Mouse (Mus musculus): ENCODE data around the gene Mfrp. TPM values are rescaled to one million over a fixed set of nuclear protein-coding genes. Genes with fewer than 3 reads are reported as not detected.
"Not testable (repeated sequence)": the region's sequence is repeated elsewhere in the genome, so short reads cannot be mapped to it uniquely, and the experiment has no call there.

Mfrp gene
- total RNA-seq, 2 experiments from 2014 or later = 0.17 TPM; not detected in 1

DNA sequence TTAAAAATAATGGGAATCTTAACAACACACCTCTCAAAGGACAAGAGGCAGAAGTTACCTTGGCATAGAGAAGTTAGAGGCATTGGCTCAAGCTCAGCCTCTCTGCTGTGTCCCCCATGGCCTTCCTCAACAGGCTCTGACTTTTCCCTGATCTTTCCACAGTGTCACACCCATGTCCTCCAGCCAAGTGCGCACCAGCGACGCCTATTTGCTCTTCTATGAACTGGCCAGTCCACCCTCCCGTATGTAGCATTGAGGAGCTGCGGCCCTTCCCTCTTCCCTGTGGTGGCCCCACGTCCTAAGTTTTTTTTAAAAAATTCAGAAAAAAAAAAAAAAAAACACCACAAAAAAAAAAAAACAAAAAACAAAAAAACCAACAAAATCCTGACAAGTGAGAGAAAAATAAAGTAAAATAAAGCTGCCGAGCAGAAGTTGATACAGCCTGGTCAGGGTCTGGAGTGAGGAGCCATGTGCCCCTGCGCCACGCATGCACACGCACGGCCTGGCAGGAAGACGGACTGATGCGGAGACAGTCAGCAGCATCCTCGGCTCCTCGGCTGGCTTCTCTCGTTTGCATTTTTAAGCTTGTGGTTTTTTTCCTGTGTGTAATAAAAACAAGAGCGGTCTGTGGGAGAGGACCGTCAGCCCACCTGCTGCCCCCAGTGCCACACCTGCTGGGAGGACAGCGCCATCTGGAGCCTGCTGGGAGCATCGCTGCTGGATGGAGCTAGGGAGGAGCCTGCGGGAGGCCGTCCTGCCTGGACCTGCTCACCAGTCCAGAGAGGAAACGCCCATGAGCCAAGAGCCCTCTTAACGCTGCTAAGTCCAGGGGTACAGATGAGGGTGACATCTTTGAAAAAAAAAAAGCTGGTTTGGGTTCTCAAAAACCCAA lies 7.7 kb upstream of the Mfrp start:
- peak in 1 of 2 experiments; percentile 89 for DNase-seq (ENCODE audit: extremely low spot score in 1 of 2, low spot score in 2 of 2)
- intact Hi-C loops (cut with DNase I) = no loop called here

DNA sequence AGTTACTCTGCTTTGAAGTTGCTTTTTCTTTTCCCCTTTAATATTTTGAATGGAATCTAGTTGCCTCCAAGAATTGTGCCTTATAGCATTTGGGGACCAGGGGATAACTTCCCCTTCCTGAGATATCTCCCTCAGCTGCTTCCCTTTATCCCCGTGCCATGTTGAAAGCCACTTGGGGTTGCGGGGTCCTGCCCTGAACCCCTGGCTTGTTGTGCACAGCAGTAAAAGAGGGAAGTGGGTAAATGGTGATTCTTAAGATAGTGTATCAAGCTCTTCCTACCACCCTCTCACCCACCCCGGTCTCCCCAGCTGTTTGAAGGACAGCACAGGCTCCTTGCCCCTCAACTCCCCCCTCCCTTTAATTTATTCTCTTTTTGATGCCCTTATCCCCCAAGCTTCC lies 6.8 kb upstream of the Mfrp start:
- no peak for DNase-seq (ENCODE audit: extremely low spot score in 1 of 2, low spot score in 2 of 2)
- intact Hi-C loops (cut with DNase I) = no loop called here

DNA sequence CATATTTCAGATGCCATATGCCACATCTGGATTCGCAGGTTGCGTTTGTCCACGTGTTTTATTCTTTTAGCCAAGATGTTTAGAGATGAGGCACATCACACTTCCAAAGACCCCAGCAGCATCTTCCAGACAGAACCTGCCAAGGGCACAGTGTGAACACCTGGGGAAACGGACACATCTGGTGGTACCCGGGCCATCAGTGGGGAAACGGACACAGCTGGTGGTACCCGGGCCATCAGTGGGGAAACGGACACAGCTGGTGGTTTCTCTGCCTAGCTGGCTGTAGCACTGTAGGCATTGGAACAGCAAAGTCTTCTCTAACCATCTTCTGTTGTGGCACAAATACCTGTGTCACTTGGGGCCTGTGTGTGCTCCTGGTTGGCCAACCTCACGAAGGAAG lies 5.7 kb upstream of the Mfrp start:
- intact Hi-C loops (cut with DNase I) = no loop called here
- DNase-seq (ENCODE audit: extremely low spot score in 1 of 2, low spot score in 2 of 2) = no peak

DNA sequence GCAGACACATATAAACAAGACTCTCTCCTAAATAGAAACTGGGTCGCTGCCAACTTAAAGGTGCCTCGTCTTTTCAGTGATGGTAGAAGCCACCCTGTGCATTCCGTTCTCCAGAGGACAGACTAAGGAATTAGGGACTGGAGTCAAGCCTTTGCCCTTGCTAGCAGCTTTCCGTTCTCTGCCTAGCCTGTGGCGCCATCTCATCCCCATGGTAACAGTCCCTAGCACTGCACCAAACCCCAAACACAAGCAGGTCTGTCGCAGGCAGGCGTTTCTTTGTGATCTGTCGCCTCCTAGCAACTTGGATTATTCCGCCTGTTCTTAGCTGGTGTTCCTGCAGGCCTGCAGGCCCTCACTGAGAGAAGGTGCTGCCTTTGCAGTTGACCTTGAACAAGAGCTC lies 5.0 kb upstream of the Mfrp start:
- intact Hi-C loops (cut with DNase I) = no loop called here
- no peak for DNase-seq (ENCODE audit: extremely low spot score in 1 of 2, low spot score in 2 of 2)

DNA sequence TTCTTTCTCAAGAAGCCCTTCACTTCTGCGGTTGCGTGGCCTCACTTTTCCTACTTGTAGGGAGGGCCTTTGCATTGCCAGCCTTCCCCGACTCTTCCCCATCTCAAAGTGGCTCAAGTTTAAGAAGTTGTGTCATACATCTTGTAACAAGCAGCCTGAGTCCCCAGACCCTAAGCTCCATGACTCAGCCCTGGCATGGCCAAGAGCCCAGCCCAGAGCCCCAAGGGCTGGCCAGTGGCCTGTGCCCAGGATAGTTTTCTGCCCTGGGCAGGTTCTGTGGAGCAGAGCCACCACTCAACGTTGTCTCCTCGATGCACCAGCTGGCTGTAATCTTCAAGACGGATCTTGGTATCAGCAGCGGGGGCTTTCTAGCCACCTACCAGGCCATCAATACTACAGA lies 3.4 kb downstream of the Mfrp start:
- intact Hi-C loops (cut with DNase I) = no loop called here
- DNase-seq (ENCODE audit: extremely low spot score in 1 of 2, low spot score in 2 of 2) = no peak

DNA sequence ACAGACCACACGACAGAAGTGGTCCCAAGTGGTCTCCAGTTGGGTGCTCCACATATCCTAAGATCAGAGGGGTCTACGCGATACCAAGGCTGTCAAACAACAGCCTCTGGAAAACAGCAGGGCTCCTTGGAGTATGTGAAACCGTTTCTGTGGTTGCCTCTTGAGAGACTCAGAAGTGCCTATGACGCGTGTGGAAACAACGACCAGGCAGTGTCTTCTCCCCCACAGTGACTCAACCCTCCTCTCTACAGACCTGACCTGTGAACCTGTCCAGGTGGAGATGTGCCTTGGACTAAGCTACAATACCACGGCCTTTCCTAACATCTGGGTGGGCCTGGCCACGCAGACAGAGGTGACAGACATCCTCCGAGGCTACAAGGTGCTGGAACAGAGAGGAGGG lies 4.3 kb downstream of the Mfrp start:
- no peak for DNase-seq (ENCODE audit: extremely low spot score in 1 of 2, low spot score in 2 of 2)
- intact Hi-C loops (cut with DNase I) = no loop called here

DNA sequence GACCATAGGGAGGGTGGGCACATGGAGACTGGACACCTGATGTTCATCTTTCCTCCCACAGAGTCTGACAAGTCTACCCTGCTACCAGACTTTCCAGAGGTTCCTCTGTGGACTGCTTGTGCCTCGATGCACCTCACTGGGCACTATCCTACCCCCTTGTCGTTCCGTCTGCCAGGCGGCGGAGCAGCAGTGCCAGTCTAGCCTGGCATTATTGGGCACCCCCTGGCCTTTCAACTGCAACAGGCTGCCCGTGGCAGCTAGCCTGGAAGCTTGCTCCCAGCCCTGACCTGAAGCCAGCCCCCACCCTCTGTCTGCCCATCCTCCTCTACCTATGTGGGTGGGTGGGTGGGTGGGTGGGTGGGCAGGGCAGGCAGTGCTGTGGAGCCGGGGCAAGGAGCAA lies 4.7 kb downstream of the Mfrp start:
- intact Hi-C loops (cut with DNase I) = no loop called here
- DNase-seq (ENCODE audit: extremely low spot score in 1 of 2, low spot score in 2 of 2) = no peak

DNA sequence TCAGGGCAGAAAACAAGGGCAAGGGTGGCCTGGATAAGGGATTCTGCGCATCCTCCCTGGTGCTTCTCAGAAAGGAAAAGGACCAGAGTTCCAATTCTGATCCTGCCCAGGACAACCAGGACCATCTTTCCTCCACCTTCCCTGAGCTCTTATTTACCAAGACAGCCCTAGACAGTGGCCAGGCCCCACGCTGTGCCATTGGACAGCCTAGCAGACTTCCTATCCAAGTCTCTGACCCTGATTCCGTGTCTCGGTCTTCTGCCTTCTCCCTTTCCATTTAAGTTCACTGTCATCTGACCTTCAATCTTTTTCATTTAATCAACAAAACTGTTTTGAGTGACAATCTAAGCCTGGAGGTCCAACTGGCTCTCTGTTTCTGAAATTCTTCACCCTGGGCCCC lies 5.1 kb downstream of the Mfrp start:
- intact Hi-C loops (cut with DNase I) = no loop called here
- no peak for DNase-seq (ENCODE audit: extremely low spot score in 1 of 2, low spot score in 2 of 2)

DNA sequence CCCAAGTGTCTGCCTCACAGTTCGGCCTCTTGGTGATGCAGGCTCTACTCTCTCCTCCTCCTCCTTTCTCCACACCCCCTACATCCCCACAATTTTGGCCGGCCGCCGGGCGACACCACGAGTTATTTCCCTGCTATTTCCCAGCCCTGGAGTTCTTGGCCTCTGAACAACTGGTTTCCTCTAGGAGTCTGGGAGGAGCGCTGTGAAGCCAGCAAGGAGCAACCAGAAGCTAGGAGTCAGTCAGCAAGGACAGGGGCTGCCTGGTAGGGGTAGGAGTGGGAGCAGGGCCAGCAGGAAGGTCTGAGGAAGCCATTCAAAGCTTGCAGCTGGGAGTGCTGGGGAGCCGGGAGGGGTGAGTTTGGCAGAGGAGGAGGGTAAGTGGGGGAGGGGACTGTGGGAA lies 5.6 kb downstream of the Mfrp start, which contains the start of gene C1qtnf5:
Gene C1qtnf5, plus strand, starts transcription at position 136 of the 400 bp plus-strand sequence.
- peak; percentile 79 to 93 for DNase-seq (ENCODE audit: extremely low spot score in 1 of 2, low spot score in 2 of 2)
- intact Hi-C loops (cut with DNase I) = no loop called here

DNA sequence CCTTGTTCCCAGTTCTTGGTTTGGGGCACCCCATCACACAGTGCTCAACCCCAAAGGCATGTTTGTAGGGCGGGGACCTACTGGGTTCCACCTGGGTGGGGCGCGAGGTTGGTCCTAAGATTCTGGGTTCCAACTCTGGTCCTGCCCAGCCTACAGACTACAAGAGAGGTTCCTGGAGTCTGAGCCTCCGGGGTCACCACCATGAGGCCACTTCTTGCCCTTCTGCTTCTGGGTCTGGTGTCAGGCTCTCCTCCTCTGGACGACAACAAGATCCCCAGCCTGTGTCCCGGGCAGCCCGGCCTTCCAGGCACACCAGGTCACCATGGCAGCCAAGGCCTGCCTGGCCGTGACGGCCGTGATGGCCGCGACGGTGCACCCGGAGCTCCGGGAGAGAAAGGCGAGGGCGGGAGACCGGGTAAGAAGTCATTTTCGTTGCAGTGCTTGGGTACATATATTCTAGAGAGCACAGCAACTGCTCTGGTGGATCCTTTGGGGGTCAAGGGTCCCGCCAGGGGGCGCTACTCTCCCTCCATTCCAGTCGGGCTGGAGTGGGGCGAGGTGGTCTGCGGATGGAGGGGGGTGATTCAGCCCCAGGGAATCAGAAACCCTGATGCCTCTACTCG lies 6.1 kb downstream of the Mfrp start:
- DNase-seq (ENCODE audit: extremely low spot score in 1 of 2, low spot score in 2 of 2) = peak in 1 of 2 experiments; percentile 77
- intact Hi-C loops (cut with DNase I) = no loop called here

DNA sequence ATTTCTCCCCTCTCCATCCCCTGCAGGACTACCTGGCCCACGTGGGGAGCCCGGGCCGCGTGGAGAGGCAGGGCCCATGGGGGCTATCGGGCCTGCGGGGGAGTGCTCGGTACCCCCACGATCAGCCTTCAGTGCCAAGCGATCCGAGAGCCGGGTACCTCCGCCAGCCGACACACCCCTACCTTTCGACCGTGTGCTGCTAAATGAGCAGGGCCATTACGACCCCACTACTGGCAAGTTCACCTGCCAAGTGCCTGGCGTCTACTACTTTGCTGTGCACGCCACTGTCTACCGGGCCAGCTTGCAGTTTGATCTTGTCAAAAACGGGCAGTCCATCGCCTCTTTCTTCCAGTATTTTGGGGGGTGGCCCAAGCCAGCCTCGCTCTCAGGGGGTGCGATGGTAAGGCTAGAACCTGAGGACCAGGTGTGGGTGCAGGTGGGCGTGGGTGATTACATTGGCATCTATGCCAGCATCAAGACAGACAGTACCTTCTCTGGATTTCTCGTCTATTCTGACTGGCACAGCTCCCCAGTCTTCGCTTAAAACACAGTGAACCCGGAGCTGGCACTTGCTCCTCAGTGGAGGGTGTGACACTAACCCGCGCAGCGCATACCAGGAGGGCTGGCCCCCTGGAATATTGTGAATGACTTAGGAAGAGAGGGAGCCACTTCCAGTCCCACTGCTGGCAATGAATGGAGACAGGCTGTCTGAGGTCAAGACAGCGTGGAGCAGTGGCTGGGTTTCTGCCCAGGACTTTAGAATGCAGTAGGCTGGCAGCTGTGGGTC lies 6.9 kb downstream of the Mfrp start:
- intact Hi-C loops (cut with DNase I) = no loop called here
- DNase-seq (ENCODE audit: extremely low spot score in 1 of 2, low spot score in 2 of 2) = no peak

DNA sequence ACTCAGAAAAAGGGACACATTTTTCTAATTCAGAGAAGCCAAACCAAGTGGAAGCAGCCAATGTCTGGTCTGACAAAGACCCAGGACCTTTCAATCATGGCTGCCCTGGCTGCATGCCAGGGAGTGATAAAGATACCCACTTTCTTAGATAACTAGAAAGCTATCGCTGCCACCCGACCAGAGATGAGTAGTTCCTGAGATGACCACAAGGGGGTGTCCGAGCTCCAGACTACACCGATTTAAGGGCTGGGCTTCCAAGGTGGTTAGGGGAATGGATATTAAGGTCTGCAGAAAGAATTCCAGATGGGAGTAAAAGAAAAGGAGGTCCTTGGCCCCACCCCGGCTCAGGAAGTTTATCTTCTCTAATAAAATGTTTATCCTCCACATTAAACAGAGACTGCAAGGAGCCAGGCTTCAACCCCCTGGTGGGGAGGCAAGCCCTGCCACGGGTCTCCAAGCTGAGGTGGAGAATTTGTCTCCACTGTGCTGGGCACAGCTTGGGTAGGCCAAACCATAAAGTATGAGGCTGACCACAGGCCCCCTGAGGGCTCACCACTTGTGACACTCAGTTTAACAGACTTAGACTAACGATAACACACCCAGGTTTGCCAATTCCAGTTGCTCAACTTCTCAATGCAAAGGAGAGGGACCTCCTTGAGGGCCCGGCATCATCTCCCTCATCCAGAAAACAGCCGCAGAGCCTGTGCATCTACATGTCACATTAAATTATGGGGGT lies 8.0 kb downstream of the Mfrp start:
- DNase-seq (ENCODE audit: extremely low spot score in 1 of 2, low spot score in 2 of 2) = peak; percentile 67 to 79
- intact Hi-C loops (cut with DNase I) = no loop called here

DNA sequence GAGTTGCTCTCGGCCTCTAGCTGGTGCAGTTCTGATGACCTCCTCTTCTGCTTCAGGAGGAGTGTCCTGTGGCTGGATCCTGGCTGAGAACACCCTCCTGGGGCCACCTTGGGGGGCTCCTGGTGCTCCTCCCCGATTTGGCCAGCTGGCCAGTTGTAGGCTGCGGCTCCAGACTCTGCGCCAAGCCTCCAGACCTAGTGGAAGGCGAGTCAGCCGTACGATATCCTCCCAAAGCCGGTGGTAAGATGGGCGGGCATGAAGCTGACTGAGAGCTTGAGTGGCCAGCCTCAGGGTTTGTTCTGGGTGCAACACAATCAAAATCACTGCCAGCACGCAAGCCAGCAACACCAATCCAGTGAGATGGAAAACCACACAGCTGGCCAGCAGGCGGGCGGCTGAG lies 10.4 kb downstream of the Mfrp start:
- intact Hi-C loops (cut with DNase I); DNase-seq (ENCODE audit: extremely low spot score in 1 of 2, low spot score in 2 of 2): not testable (repeated sequence)

DNA sequence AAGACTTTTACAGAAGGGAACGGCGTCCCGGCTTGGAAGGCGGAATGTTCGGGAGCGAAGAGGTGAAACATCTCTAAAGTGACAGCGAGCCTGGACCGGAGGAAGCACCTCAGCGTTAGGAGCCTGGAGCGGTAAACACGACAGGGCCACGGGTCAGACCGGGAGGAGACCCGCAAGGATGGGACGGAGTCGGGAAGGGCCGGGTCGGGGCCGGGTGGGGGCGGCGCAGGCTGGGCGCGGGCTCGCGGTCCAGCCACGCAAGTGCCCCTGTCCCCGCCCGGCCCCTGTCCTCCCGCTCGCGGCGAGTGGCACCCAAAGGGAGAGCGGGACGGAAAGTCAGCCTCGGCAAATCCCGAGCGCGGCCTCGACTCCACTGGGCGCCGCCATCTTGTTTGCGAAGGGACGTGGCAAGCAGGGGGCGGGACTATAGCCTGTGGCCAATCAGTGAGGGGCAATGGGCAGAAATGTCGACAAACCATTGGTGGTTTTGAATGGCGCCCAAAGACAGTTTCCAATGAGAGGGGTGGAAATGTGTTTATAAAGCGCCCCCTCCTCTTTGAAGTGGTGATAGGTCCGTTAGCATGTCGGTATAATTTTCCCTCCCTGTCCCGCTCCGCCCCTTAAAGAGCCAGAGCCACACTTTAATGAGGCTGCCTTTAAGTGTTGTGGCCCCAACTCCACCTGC lies 11.7 kb downstream of the Mfrp start, which contains the start of the genes Gm49380 and Rnf26:
Gene Gm49380, minus strand, starts transcription at position 396 of the 685 bp plus-strand sequence.
Gene Rnf26, minus strand, starts transcription at position 413 of the 685 bp plus-strand sequence.
- intact Hi-C loops (cut with DNase I) = no loop called here
- DNase-seq (ENCODE audit: extremely low spot score in 1 of 2, low spot score in 2 of 2) = peak; percentile 97 to 98

DNA sequence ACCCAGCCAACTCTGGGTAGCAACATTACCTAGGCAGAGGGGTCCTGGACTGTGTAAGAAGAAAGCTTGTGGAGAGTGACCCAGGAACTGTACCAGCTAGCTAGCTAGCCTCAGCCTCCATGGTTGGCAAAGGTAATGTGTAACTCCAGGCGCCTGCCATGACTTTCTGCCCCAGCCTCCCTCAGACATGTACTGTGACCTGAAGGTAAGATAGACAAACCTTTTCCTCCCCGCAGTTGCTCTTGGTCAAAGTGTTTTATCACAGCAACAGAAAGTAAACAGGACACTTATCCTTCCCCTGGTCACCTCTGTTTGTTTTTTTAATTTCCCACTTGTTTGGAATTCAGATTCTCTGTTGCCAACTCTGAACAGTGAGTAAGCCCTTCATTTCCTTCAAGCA lies 12.9 kb downstream of the Mfrp start:
- intact Hi-C loops (cut with DNase I) = no loop called here

DNA sequence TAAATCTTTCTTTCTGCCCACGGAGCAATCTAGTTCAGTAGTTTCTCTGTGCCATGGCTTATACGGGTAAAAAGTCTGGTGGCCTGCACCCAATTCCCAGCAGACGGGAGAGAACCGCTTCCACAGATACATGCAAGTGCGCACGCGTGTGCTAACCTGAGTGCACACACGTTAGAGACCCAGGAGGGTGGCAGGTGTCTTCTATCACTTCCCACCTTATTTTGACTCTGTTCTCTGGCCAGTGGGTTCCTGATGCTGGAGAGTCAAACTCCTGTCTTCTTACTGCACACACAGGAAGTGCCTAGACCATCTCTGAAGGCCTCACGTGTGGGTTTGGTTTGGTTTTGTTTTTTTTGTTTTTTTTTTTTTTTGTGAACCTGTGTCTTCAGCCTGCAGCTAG lies 14.1 kb downstream of the Mfrp start:
- intact Hi-C loops (cut with DNase I) = no loop called here
- DNase-seq (ENCODE audit: extremely low spot score in 1 of 2, low spot score in 2 of 2) = no peak

More for the DNA sequence above, 12.9 kb downstream of the Mfrp start:
- no peak for DNase-seq (ENCODE audit: extremely low spot score in 1 of 2, low spot score in 2 of 2)

DNA sequence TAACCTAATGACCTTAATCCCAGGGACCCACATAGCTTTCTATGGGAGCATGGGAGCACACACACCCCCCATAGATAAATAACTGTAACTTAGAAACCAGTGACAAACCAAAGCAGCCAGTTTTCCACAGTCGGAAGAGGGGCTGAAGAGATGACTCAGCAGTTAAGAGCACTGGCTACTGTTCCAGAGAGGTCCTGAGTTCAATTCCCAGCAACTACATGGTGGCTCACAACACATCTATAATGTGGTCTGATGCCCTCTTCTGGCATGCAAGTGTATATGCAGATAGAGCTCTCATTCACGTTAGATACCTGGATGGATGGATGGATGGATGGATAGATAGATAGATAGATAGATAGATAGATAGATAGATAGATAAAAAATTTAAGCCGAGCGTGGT lies 14.7 kb downstream of the Mfrp start:
- intact Hi-C loops (cut with DNase I) = no loop called here
- DNase-seq (ENCODE audit: extremely low spot score in 1 of 2, low spot score in 2 of 2) = no peak

DNA sequence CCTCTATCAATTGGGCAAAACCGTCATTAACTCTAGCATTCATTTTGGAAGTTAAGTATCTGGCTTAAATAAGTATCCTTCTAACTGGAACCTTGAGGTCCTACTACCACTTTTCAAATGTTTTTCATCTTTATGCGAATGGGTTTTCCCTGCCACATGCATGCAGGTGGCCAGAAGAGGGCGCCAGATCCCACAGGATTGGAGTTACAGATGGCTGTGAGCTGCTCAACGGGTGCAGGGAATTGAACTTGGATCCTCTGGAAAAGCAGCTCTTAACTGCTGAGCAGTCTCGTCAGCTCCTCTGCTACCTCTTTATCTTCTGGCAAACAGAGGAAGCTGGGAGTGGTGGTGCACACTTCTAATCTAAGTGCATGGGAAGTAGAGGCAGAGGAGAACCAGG lies 17.5 kb downstream of the Mfrp start:
- no peak for DNase-seq (ENCODE audit: extremely low spot score in 1 of 2, low spot score in 2 of 2)

More for the DNA sequence above, 17.5 kb downstream of the Mfrp start:
- intact Hi-C loops (cut with DNase I) = no loop called here
